Mouse (Mus musculus): ENCODE measurements around the gene Cdkn2d. TPM values are rescaled to one million over a fixed set of nuclear protein-coding genes. Genes with fewer than 3 reads are reported as not detected.

Cdkn2d gene
- total RNA-seq, 2 experiments from 2014 or later: 66.6 to 73.9 TPM

Other genes with a start within 250 kb of the Cdkn2d start
- under 1 TPM in 1 of 2 experiments, not detected in 1; 0.97 TPM for gene Zglp1, start 224.3 kb downstream of the Cdkn2d start, total RNA-seq (2021)
- 1 to 10 TPM in 1 of 2 experiments, not detected in 1; 1.1 TPM for gene Gm49373, start 218.3 kb downstream of the Cdkn2d start, total RNA-seq (2021)
- 10 to 100 TPM; 48.1 to 53.0 TPM for gene Fdx1l, start 217.8 kb downstream of the Cdkn2d start, total RNA-seq (2021)
- gene Gm38431, start 199.4 kb downstream of the Cdkn2d start, total RNA-seq (2021): 1 to 10 TPM; 2.1 to 3.2 TPM
- 10 to 100 TPM; 31.2 to 31.4 TPM for gene Raver1, start 199.4 kb downstream of the Cdkn2d start, total RNA-seq (2021)
- gene Tyk2, start 160.2 kb downstream of the Cdkn2d start, total RNA-seq (2021): 10 to 100 TPM; 11.2 to 13.2 TPM
- gene Cdc37, start 141.4 kb downstream of the Cdkn2d start, total RNA-seq (2021): 100 to 1,000 TPM; 127 to 129 TPM
- 10 to 100 TPM; 65.6 to 67.5 TPM for gene Pde4a, start 125.7 kb downstream of the Cdkn2d start, total RNA-seq (2021)
- gene Keap1, start 52.0 kb downstream of the Cdkn2d start, total RNA-seq (2021): 10 to 100 TPM; 47.9 to 50.8 TPM
- gene S1pr5, start 43.0 kb downstream of the Cdkn2d start, total RNA-seq (2021): 1 to 10 TPM; 2.2 to 2.3 TPM
- 10 to 100 TPM; 29.7 to 33.9 TPM for gene Atg4d, start 26.1 kb downstream of the Cdkn2d start, total RNA-seq (2021)
- gene Kri1, start 3.4 kb downstream of the Cdkn2d start, total RNA-seq (2021): 10 to 100 TPM; 34.4 to 39.4 TPM
- 1 to 10 TPM; 1.1 to 1.9 TPM for gene Ap1m2, start 20.9 kb upstream of the Cdkn2d start, total RNA-seq (2021)
- 10 to 100 TPM; 66.4 to 67.7 TPM for gene Slc44a2, start 29.3 kb upstream of the Cdkn2d start, total RNA-seq (2021)
- 10 to 100 TPM; 88.4 to 89.2 TPM for gene Ilf3, start 76.5 kb upstream of the Cdkn2d start, total RNA-seq (2021)
- gene Qtrt1, start 120.4 kb upstream of the Cdkn2d start, total RNA-seq (2021): 10 to 100 TPM; 33.2 to 35.1 TPM
- 10 to 100 TPM; 60.1 to 66.9 TPM for gene Dnm2, start 133.5 kb upstream of the Cdkn2d start, total RNA-seq (2021)
- gene Tmed1, start 218.8 kb upstream of the Cdkn2d start, total RNA-seq (2021): 10 to 100 TPM; 18.3 to 19.8 TPM
- gene AB124611, start 234.8 kb upstream of the Cdkn2d start, total RNA-seq (2021): under 1 TPM in 1 of 2 experiments, not detected in 1; 0.58 TPM

Data from left cerebral cortex, postnatal 10 days (tissue).